Mouse (Mus musculus) urinary bladder, postnatal 4 days (tissue): ENCODE measurements around the gene Hsd17b6.
"Not testable (repeated sequence)": the region's sequence is repeated elsewhere in the genome, so short reads cannot be mapped to it uniquely, and the experiment has no call there.

Experiments
- DNase-seq, 2 experiments: peaks; one replicate each; pipeline ENCODE4 v3.0.0; 2021 to 2022; ENCODE audit warnings: low spot score in 2 of 2

The Hsd17b6 gene

DNA sequence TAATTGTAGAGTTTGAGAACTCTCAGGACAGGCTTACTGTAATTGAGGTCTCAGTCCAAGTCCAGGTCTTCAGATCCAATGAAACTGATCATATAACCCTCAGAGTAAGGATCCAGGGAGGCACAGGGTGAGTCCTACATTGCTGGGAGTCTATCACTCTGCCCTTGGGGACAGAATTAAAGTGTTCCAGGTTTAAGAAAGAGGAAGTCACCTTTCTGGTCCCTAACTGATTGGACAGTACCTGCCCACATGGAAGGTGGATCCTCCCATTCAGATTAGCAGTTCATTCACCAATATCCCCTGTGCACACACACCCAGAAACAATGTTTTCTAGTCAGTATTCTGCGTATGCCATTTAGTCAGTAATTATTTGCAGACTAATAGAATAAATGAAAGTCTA lies at the start of gene Hsd17b6:
TSS of gene Hsd17b6 (minus strand) at position 166 of the 400 bp plus-strand sequence.
- no peak for DNase-seq

DNA sequence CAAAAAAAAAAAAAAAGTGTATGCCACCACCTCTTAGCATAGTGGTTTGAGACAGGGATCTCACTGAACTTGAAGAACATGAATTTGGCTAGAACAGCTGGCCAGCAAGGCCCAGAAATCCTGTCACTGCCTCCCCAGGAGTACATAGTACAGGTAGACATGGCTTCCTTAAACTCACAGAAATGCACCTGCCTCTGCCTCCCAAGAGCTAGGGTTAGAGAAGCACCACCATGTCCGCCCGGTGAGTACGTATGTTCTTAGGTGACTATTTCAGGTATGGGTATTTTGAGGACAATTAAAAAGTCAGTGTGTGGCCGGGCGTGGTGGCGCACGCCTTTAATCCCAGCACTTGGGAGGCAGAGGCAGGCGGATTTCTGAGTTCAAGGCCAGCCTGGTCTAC lies 45.6 kb upstream of the Hsd17b6 start:
- no peak for DNase-seq

DNA sequence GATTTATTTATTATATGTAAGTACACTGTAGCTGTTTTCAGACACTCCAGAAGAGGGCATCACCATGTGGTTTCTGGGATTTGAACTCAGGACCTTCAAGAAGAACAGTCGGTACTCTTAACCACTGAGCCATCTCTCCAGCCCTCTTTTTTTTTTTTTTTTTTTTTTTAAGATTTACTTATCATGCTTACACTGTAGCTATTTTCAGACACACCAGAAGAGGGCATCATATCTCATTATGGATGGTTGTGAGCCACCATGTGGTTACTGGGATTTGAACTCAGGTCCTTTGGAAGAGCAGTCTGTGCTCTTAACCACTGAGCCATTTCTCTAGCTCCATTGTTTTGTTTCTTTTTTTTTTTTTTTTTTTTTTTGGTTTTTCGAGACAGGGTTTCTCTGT lies 44.7 kb upstream of the Hsd17b6 start:
- DNase-seq, result not testable (repeated sequence)

DNA sequence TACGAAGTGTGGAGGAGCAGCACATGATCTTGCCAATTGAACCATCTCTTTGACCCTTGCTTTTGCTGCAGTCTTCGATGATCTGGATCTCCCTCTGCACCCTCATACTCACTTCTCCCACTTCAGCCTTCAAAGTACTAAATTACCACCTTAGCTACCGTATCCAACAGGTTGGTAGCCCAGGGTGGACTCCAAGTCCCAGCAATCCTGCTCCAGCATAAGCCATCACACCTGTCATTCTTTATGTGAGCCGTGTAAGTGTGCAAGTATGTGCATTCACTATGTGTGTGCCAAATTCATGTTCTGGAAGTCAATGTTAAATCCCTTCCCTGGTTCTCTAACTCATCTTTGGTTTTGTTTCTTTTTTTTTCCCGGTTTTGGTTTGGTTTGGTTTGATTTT lies 44.2 kb upstream of the Hsd17b6 start:
- DNase-seq, result no peak

DNA sequence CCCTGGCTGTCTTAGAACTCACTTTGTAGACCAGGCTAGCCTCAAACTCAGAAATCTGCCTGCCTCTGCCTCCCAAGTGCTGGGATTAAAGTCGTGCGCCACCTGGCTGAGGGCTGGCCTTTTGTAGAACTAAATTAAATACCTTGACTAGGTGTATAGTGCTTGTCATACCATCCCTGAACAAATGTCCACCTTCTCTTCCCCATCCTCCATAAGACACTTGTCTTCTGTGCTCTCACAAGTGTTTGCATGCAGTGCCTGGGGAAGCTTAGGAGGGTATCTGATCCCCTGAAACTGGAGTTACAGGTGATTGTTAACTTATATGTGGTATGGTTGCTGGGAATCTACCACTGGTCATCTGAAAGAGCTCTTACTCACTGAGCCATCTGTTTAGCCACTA lies 42.9 kb upstream of the Hsd17b6 start:
- no peak for DNase-seq

DNA sequence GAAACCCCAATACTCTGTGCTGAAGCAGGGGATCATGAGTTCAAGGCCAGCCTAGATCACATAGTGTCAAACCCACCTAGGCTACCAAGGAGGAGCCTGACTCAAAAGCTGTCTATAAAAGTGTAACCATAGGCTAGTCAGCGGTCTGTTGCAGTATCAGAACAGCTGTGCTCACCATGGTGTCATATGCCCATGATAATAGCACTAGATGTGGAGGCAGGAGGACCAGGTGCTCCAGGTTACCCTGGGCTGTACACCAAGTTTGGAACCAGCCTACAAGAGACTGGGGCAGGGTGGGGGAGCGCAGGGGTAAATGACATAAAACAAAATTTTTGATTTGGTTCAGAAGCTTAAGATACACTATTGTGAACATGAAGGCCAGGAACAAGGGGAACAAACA lies 42.3 kb upstream of the Hsd17b6 start:
- no peak for DNase-seq

DNA sequence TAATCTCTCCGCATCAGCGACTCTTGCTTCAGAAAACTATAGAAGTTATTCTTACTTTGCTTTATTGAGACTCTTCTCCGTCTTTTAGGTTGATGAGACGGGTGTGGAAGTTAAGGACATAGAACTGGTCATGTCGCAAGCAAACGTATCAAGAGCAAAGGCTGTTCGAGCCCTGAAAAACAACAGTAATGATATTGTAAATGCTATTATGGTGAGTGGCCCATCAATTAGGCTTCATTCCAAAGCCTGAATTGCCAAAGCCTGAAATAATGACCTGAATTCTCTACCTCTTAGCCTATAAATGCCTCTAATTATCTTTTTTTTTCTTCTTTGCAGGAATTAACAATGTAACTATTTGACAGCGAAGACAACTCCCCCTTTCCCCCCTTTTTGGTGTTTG lies 40.7 kb upstream of the Hsd17b6 start:
- DNase-seq, result no peak

DNA sequence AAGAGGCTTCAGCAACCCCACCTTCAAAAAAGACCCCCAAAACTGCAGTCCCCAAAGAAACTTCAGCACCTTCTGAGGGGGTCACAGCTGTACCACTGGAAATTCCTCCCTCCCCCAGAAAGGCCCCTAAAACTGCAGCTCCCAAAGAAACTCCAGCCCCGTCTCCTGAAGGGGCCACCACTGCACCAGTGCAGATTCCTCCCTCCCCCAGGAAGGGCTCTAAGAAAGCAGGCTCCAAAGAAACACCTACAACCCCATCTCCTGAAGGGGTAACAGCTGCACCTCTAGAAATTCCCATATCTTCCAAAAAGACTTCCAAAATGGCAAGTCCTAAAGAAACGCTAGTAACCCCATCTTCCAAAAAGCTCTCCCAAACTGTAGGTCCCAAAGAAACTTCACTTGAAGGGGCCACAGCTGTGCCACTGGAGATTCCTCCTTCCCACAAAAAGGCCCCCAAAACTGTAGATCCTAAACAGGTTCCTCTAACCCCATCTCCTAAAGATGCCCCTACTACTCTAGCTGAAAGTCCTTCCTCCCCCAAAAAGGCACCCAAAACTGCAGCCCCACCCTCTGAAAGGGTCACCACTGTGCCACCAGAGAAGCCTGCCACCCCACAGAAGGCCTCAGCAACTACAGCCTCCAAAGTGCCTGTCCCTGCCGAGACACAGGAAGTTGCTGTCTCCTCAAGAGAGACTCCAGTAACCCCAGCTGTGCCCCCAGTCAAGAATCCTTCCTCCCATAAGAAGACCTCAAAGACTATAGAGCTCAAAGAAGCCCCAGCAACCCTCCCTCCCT lies 35.8 kb upstream of the Hsd17b6 start:
- DNase-seq, result no peak

DNA sequence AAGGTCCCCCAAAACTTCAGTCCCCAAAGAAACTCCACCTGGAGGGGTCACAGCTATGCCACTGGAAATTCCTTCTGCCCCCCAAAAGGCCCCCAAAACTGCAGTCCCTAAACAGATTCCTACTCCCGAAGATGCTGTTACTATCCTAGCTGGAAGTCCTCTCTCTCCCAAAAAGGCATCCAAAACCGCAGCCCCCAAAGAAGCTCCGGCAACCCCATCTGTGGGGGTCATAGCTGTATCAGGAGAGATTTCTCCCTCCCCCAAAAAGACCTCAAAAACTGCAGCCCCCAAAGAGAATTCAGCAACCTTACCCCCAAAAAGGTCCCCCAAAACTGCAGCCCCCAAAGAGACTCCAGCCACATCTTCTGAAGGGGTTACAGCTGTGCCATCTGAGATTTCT lies 35.1 kb upstream of the Hsd17b6 start:
- DNase-seq, result no peak

DNA sequence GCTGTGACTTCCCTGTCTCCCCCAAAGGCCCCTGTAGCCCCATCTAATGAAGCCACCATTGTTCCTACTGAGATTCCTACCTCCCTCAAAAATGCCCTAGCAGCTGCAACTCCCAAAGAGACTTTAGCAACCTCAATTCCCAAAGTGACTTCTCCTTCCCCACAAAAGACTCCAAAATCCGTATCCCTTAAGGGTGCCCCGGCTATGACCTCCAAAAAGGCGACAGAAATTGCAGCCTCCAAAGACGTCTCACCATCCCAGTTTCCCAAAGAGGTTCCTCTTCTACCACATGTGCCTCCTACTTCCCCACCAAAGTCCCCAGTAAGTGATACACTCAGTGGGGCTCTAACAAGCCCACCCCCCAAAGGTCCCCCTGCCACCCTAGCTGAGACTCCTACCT lies 34.2 kb upstream of the Hsd17b6 start:
- DNase-seq, result no peak

DNA sequence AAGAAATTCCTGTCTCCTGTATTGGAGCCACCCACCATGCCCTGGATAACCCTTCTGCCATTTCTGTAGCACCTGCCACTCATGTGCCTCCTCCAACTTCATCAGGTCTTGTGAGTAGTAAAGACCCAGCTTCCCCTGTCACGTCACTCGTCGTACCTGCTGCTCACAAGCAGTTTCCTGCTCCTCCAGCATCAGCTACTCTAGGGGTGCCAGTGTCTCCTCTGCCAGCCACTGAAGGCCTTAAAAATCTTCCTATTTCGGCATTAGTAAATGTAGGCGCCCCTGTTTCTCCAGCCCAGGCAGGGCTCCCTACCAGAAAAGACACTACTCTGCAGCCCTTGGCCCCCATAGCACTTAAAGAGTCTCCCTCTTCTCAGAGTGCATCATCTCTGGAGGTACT lies 32.9 kb upstream of the Hsd17b6 start:
- no peak for DNase-seq

DNA sequence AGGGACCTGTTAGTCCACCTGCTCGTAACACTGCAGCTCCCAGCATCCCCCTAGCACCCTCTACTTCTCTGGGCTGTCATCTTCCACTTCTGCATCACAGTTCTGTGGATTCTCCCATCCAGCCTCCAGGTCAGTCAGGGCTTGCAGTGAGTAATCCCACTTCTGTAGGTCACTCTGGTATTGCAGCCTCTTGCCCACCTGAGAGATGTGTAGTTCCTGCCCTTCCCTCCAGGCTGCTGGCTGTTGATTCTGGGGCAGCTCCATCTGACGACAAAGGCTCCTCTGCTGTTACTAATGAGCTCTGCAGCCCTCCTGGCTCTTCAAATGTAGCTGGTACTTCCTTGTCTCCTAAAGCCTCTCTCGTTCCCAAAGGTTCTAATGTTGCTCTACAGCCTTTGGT lies 32.4 kb upstream of the Hsd17b6 start:
- no peak for DNase-seq

DNA sequence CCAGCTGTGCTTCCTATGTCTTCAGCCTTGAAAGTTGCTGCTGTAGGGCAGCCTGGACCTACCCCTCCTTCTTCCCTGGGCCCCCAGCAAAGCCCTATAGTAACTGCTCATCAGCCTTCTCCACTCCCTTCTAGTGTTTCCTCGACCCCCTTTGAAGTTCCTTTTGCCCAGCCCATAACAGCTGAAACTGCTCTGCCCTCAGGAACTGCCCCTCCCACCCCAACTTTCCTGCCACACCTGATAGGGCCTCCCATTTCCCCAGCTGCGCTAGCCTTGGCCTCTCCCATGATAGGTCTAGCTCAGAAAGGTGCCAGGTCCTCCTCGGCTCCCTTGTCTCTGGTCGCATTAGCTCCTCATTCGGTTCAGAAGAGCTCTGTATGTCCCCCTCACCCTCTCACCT lies 31.8 kb upstream of the Hsd17b6 start:
- no peak for DNase-seq

DNA sequence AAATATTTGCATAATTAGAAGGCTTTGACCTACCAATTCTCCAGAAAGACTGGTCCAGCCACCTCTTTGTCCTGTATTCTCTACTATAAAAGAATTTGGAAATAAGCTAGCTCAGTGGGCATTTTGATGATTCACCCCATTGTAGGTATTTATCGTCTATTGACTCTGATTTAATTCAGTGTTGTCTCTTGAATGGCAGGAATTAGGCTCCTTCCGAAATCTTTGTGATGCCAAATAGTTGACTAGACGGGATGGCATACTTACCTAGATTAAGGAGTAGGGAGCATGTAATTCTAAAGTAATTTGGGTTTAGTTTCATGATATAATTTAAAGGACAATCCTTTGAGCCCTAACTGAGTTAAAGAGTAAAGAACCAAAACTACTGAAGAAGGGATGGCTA lies 30.5 kb upstream of the Hsd17b6 start:
- no peak for DNase-seq

DNA sequence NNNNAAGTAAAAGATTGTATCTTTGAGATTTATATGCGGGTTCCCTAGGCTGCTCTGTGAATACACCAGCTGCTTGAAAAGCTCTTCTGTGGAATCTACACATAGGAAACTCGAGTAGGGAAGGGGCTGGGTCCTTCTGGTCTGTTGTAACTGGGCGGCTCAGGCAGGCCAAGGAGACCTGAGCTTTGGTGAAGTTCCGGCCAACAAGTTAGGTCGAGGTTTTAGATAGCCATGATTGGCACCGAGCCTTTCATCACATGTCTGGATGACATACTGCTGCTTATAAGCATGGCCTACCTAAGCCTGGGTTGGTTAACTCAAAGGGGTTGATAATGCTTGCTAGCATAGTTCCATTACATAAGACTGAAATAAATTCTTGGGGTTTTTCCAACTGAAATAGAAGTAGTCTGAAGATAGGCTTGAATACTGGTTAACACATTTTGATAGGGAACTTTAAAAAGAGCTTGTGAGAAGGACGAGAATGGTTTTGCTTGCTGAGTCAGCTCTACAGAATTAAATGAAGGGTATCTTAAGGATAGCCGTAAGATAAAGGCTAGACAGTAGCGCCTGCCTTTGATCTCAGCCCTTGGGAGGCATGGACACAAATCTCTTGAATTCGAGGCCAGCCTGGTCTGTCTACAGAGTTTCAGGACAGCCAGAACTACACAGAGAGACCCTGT lies 29.5 kb upstream of the Hsd17b6 start:
- DNase-seq, result peak in 1 of 2 experiments; percentile 34

DNA sequence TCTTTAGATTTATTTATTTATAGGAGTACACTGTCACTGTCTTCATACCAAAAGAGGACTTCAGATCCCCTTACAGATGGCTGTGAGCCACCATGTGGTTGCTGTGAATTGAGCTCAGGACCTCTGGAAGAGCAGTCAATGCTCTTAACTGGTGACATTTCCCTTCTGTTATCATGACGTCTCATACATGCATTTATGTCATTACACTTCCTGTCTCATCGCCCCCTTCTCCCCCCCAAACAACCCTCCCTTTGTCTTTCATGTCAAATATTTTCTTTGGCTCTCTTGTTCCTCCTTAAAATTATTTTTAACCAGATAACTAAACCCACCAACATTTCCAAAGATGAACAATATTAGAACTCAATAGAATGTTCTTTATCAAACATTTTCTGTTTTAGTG lies 23.4 kb upstream of the Hsd17b6 start:
- DNase-seq, result no peak

DNA sequence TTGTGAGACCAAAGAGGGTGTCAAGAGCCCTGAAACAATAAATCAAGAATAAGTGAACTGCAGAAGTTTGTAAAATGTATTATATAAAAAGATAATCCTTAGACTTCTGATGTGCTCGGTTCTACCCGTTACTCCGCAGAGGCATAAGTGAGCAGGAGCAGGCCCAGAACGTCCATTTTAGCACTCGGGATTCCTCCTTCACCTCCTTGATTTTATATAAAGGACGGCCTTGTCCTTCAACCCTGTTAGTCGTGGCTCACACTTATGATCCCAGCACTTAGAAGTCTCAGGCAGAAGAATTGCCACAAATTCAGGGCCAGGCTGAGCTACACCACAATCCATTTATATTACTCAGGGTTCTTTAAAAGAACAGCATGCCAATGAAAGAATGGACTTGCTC lies 22.5 kb upstream of the Hsd17b6 start:
- no peak for DNase-seq

DNA sequence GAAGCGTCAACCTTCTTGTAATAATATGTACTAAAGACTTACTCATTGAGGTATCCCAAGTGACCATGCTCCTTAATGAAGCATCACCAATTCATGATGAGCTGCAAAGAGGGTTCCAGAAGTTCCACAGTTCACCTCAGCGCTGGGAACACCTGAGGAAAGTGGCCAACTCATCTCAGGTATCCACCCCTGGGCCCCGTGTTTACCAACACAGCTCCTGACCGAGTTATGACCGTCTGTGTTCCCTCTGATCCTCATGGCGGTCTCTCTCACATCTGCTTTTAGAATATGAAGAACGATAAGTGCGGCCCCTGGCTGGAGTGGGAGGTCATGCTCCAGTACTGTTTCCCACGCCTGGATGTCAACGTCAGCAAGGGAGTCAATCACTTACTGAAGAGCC lies 16.1 kb upstream of the Hsd17b6 start:
- DNase-seq, result no peak

DNA sequence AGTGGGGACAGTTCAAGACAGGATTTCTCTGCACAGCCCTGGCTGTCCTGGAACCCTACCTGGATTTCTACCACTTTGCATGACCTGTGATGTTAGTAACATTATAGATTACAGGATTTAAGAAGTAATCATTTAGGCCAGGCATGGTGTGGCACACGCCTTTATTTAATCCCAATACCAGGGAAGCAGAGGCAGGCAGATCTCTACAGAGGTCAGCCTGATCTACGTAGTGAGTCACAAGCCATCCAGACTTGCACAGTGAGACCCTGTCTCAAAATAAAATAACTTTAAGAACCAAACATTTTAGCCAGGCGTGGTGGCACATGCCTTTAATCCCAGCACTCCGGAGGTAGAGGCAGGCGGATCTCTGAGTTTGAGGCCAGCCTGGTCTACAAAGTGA lies 14.8 kb upstream of the Hsd17b6 start:
- no peak for DNase-seq

DNA sequence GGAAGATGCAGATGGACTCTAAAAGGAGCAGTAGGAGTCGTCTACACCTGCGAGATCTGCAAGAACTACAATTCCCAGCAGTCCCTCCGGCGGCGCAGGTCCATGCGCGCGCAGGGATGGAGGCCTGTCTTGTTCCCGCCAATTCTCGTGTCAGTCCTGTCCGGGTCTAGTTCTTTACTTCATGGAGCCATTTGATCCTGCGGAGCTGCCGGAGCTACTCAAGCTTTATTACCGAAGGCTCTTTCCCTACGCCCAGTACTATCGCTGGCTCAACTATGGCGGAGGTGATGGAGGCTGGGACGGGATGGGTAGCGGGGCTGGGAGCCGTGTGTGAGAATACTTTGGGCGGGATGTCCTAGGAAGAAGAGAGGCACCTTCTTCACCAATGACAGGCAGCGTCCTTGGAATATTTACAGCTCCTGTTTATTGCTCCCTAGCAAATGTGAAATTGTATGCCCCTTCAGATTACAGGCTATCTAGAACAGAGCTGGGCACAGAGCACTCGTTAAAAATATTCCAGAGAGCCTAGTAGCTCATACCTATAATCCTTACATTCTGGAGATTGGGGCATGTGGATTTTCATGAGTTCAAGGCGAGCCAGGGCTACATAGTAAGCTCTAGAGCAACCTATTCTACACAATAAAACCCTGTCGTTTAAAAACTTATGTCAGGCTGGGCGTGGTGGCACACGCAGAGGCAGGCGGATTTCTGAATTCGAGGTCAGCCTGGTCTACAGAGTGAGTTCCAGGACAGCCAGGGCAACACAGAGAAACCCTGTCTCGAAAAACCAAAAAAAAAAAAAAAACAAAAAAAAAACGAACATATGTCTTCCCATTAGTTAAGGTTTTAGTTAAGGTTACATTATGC lies 7.9 kb upstream of the Hsd17b6 start, which contains the start of gene Prim1:
TSS of gene Prim1 (plus strand) at position 101 of the 867 bp plus-strand sequence.
- peak; percentile 69 to 78 for DNase-seq

DNA sequence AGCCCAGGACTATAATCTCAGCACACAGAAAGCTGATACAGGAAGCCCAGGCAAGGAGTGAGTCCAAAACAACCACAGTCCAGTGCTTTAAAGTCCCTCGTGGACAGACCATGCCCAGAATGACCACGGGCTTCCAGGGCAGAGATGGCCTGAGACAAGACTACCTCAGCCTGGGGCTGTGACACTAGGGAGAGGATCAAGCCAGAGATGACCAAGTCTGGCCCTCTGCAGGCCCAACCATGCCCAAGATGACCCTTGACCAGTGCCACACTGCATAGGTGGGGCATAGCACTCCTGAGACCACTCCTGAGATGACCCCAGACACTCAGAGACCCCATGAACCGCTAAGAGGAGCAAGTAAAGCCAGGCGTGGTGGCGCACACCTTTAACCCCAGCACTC lies 2.3 kb upstream of the Hsd17b6 start:
- no peak for DNase-seq

DNA sequence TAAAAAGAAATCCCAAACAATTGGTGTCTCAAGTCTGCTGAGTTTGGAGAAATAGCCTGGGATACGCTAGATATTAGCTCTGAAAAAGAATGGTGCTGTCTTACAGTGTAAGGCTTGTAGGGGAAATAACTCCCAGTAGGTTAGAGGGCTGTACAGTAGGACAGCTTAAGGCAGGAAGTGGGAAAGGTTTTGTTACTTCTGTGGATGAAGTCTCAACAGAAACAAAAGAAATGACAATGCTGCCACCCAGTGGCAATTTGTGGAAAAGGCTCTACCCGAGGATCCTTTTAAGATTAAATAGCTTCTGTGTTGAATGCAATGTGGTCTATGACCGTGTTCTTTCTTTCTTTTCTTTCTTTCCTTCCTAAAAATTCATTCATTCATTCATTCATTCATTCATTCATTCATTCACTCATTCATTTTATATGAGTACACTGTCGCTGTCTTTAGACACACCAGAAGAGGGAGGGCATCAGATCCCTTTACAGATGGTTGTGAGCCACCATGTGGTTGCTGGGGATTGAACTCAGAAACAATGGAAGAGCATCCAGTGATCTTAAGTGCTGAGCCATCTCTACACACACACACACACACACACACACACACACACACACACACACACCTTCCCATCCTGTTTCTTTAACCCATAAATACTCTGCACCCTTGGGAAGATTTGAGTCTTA lies 937 bp upstream of the Hsd17b6 start:
- DNase-seq, result peak; percentile 55 to 72
